Mouse (Mus musculus) MEL (cell line): Measurements from ENCODE around the gene Gfy.
A peak's percentile ranks its signal among the peaks of the same experiment; 100 is the strongest.
"Not testable (repeated sequence)": the region's sequence is repeated elsewhere in the genome, so short reads cannot be mapped to it uniquely, and the experiment has no call there.

Experiments
- CTCF ChIP-seq, 3 experiments: IDR thresholded peaks in 2 of 3; conservative IDR thresholded peaks in 1 of 3; 2 replicates each; pipeline ENCODE4 v1.5.1; 2011 to 2012; ENCODE audit warnings: low read length in 3 of 3, low read depth in 2 of 3, mild to moderate bottlenecking in 2 of 3, improper control_type of control experiment in 1 of 3, inconsistent platforms in 1 of 3, mixed read lengths in 1 of 3, moderate library complexity in 1 of 3; ENCODE audit not compliant: control insufficient read depth in 1 of 3, insufficient read depth in 1 of 3, poor library complexity in 1 of 3, severe bottlenecking in 1 of 3
- E2F4 ChIP-seq: IDR thresholded peaks from 2 replicates; pipeline ENCODE4 v1.6.1; 2011; ENCODE audit warnings: low read depth, low read length, improper control_type of control experiment, borderline replicate concordance
- ETS1 ChIP-seq: IDR thresholded peaks from 2 replicates; pipeline ENCODE4 v1.6.1; 2012; ENCODE audit warnings: low read depth, mild to moderate bottlenecking, inconsistent platforms, low read length, improper control_type of control experiment, moderate library complexity
- GATA1 ChIP-seq: IDR thresholded peaks from 2 replicates; pipeline ENCODE4 v1.6.1; 2011; ENCODE audit warnings: low read depth, low read length, improper control_type of control experiment
- POLR2A ChIP-seq, 2 experiments: IDR thresholded peaks; 2 replicates each; pipeline ENCODE4 v1.6.1; 2011 to 2012; ENCODE audit warnings: low read length in 2 of 2, mild to moderate bottlenecking in 2 of 2, control low read depth in 1 of 2, improper control_type of control experiment in 1 of 2, low read depth in 1 of 2, moderate library complexity in 1 of 2; ENCODE audit not compliant: control insufficient read depth in 1 of 2, insufficient read depth in 1 of 2, poor library complexity in 1 of 2
- RCOR1 ChIP-seq: IDR thresholded peaks from 2 replicates; pipeline ENCODE4 v1.6.1; 2012; ENCODE audit warnings: low read depth, mild to moderate bottlenecking, inconsistent platforms, low read length, improper control_type of control experiment
- TCF12 ChIP-seq: IDR thresholded peaks from 2 replicates; pipeline ENCODE4 v1.6.1; 2014; ENCODE audit warnings: low read depth, mild to moderate bottlenecking, inconsistent platforms, low read length, improper control_type of control experiment, moderate library complexity
- UBTF ChIP-seq: IDR thresholded peaks from 2 replicates; pipeline ENCODE4 v1.6.1; 2012; ENCODE audit warnings: low read depth, mild to moderate bottlenecking, inconsistent platforms, low read length, improper control_type of control experiment, moderate library complexity, borderline replicate concordance; ENCODE audit not compliant: insufficient read depth
- USF1 ChIP-seq: IDR thresholded peaks from 2 replicates; pipeline ENCODE4 v1.6.1; 2014; ENCODE audit warnings: low read depth, mild to moderate bottlenecking, inconsistent platforms, low read length, improper control_type of control experiment, moderate library complexity
- USF2 ChIP-seq, 2 experiments: IDR thresholded peaks; 2 replicates each; pipeline ENCODE4 v1.6.1; 2011 to 2012; ENCODE audit warnings: improper control_type of control experiment in 2 of 2, low read length in 2 of 2, borderline replicate concordance in 1 of 2, inconsistent platforms in 1 of 2, low read depth in 1 of 2, mild to moderate bottlenecking in 1 of 2; ENCODE audit not compliant: insufficient read depth in 1 of 2

DNA sequence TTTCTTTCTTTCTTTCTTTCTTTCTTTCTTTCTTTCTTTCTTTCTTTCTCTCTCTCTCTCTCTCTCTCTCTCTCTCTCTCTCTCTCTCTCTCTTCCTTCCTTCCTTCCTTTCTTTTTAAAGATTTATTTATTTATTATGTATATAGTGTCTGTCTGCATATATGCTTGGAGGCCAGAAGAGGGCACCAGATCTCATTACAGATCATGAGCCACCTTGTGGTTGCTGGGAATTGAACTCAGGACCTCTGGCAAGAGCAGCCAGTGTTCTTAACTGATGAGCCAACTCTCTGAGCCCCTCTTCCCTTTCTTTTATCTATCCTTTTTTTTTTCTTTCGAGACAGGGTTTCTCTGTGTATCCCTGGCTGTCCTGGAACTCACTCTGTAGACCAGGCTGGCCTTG lies 5.6 kb downstream of the Gfy start:
- not testable (repeated sequence) for TF ChIP-seq POLR2A (IDR thresholded peaks at IDR 0.05; ENCODE audit: control insufficient read depth in 1 of 2, insufficient read depth in 1 of 2, low read depth in 1 of 2, low read length in 2 of 2, poor library complexity in 1 of 2); RCOR1; ETS1; USF1; E2F4; UBTF; USF2 (IDR thresholded peaks at IDR 0.05; ENCODE audit: borderline replicate concordance in 1 of 2, insufficient read depth in 1 of 2, low read depth in 1 of 2, low read length in 2 of 2); TCF12
- TF ChIP-seq CTCF (IDR thresholded peaks at IDR 0.05 in 2 of 3, conservative IDR thresholded peaks at IDR 0.05 in 1 of 3; ENCODE audit: control insufficient read depth in 1 of 3, insufficient read depth in 1 of 3, low read depth in 2 of 3, low read length in 3 of 3, poor library complexity in 1 of 3, severe bottlenecking in 1 of 3) (peak; percentile 15 to 68 (median 57); a peak in 4 of 6 replicates), GATA1 (0 out of 2 replicates have a peak, but pooled peaks have one; percentile 20)
